Mouse (Mus musculus): Measurements from ENCODE around the gene Skiv2l. TPM values are rescaled to one million over a fixed set of nuclear protein-coding genes. Genes with fewer than 3 reads are reported as not detected.

Gene Skiv2l
- polyA plus RNA-seq, 1 experiment from 2014 or later: 39.5 TPM

DNA sequence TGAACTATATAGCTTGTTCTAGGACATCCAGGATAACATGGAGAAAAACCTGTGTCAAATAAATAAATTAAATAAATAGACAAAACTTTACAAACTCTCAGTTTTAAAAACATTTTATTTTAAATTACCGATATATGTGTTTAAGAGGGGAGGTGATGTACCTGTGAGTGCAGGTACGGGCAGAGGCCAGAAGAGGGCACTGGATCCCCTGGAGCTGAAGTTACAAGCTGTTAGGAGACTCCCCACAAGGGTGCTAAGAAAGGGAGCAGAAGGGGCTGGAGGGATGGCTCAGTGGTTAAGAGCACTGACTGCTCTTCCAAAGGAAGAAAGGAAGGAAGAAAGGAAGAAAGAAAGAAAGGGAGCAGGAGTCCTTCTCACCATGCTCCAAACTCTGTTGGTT lies 41.4 kb upstream of the Skiv2l start:
- Histone ChIP-seq H3K4me2 (no peak overlapping the region), H3K27ac (no peak overlapping the region), H3K36me3 (no peaks in the 10 kb centered on the region), H3K9ac (no peak overlapping the region), H3K4me3 (replicated peaks) (no peak overlapping the region), H3K4me1 (peaks cover 19% of the 10 kb centered on the region), H3K27me3 (replicated peaks) (no peaks in the 10 kb centered on the region), H3K9me3 (no peaks in the 10 kb centered on the region)
- ATAC-seq (ENCODE audit: insufficient read depth, low FRiP score, low read depth): no peak
- 93% methylated on average over 2 of the region's 2 CpGs for WGBS

- H3K4me2 ChIP-seq: no peak overlapping the region
- no peak for ATAC-seq (ENCODE audit: insufficient read depth, low FRiP score, low read depth)
These were observed 40.2 kb upstream of the Skiv2l start for GRCm38 (mm10) chr17:34890074-34890743.

DNA sequence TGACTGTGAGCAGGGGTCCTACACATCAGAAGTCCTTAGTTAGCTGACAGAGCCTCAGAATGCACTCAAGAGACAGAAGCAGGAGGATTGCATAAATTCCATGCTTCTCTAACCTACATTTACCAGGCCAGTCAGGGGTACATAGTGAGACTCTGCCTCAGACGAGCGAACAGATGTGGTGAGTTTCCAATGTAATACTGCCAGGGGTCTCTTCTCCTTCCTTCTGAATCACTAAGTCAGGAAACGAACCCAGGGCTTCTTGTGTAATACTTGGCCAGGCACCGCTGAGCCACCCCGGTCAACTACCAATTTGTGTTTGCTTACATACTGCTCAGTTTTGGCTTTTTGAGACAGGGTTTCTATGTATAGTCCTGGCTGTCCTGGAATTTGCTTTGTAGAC lies 37.9 kb upstream of the Skiv2l start:
- H3K4me3 ChIP-seq (replicated peaks): no peak overlapping the region
- no peaks in the 10 kb centered on the region for H3K36me3 ChIP-seq
- no peaks in the 10 kb centered on the region for H3K4me1 ChIP-seq
- 83% methylated on average over 5 of the region's 5 CpGs for WGBS
- H3K27me3 ChIP-seq (replicated peaks): no peaks in the 10 kb centered on the region
- no peaks in the 10 kb centered on the region for H3K9me3 ChIP-seq
- no peak for ATAC-seq (ENCODE audit: insufficient read depth, low FRiP score, low read depth)
- H3K9ac ChIP-seq: no peak overlapping the region
- H3K27ac ChIP-seq: no peak overlapping the region
- H3K4me2 ChIP-seq: no peak overlapping the region

More at GRCm38 (mm10) chr17:34890074-34890743, 40.2 kb upstream of the Skiv2l start:
- WGBS: 82% methylated on average over 12 of the region's 12 CpGs
- Histone ChIP-seq H3K27me3 (replicated peaks) (no peaks in the 10 kb centered on the region), H3K27ac (no peak overlapping the region), H3K9ac (no peak overlapping the region), H3K9me3 (no peaks in the 10 kb centered on the region), H3K36me3 (no peaks in the 10 kb centered on the region), H3K4me3 (replicated peaks) (no peak overlapping the region), H3K4me1 (peaks cover 8% of the 10 kb centered on the region)

DNA sequence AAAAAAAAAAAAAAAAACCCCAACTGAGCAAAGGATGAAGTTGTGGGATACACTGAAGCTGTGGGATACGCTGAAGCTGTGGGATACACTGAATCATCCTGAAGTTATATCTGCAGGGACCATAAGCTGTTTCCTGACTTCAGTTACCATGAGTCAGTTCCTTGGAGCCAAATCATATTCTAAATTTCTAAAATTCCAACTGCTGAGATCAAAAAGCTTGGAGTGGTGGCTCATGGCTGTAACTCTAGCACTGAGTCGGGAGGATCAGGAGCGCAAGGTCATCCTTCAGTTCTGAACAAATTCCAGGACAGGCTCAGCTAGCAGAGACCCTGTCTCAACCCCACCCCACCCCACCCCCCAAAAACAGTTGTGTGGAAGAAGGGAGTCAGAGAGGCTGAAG lies 35.6 kb upstream of the Skiv2l start:
- Histone ChIP-seq H3K4me1 (0 out of 2 replicates have a peak, but pooled peaks cover 6% of the 10 kb centered on the region), H3K4me2 (no peak overlapping the region), H3K9me3 (no peaks in the 10 kb centered on the region), H3K4me3 (replicated peaks) (no peak overlapping the region), H3K36me3 (no peaks in the 10 kb centered on the region), H3K27ac (no peak overlapping the region), H3K27me3 (replicated peaks) (no peaks in the 10 kb centered on the region), H3K9ac (no peak overlapping the region)
- no peak for ATAC-seq (ENCODE audit: insufficient read depth, low FRiP score, low read depth)
- 62% methylated on average over 3 of the region's 3 CpGs for WGBS

- Histone ChIP-seq H3K9ac (no peak overlapping the region), H3K4me2 (no peak overlapping the region), H3K4me3 (replicated peaks) (no peak overlapping the region), H3K4me1 (0 out of 2 replicates have a peak, but pooled peaks cover 6% of the 10 kb centered on the region), H3K27me3 (replicated peaks) (no peaks in the 10 kb centered on the region), H3K27ac (no peak overlapping the region), H3K36me3 (no peaks in the 10 kb centered on the region), H3K9me3 (no peaks in the 10 kb centered on the region)
- ATAC-seq (ENCODE audit: insufficient read depth, low FRiP score, low read depth): no peak
- WGBS: 83% methylated on average over 6 of the region's 6 CpGs
These were observed 34.7 kb upstream of the Skiv2l start for GRCm38 (mm10) chr17:34884704-34885103.

DNA sequence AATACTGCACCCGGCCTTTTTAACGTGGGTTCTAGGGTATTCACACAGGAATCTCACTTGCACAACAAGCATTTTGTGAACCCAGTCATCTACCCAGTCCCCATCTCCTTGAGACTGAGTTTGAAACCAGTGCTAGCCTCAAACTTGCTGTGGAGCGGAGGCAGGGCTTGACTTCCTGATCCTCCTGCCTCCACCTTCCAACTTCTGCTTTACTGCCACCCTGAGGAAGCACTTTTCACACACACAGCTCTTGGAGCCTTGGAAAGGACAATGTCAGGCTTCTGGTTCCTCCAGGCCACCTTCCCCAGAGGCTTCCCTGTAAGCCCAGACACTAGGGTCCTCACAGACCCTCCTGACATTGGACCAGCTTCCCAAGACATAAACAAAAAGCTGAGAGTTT lies 33.3 kb upstream of the Skiv2l start:
- no peaks in the 10 kb centered on the region for H3K27me3 ChIP-seq (replicated peaks)
- no peak for ATAC-seq (ENCODE audit: insufficient read depth, low FRiP score, low read depth)
- no peaks in the 10 kb centered on the region for H3K9me3 ChIP-seq
- 0 out of 2 replicates have a peak, but pooled peaks cover 6% of the 10 kb centered on the region for H3K4me1 ChIP-seq
- 70% methylated on average over 3 of the region's 3 CpGs for WGBS
- H3K27ac ChIP-seq: no peak overlapping the region
- H3K9ac ChIP-seq: no peak overlapping the region
- H3K4me2 ChIP-seq: no peak overlapping the region
- H3K4me3 ChIP-seq (replicated peaks): no peak overlapping the region
- no peaks in the 10 kb centered on the region for H3K36me3 ChIP-seq

DNA sequence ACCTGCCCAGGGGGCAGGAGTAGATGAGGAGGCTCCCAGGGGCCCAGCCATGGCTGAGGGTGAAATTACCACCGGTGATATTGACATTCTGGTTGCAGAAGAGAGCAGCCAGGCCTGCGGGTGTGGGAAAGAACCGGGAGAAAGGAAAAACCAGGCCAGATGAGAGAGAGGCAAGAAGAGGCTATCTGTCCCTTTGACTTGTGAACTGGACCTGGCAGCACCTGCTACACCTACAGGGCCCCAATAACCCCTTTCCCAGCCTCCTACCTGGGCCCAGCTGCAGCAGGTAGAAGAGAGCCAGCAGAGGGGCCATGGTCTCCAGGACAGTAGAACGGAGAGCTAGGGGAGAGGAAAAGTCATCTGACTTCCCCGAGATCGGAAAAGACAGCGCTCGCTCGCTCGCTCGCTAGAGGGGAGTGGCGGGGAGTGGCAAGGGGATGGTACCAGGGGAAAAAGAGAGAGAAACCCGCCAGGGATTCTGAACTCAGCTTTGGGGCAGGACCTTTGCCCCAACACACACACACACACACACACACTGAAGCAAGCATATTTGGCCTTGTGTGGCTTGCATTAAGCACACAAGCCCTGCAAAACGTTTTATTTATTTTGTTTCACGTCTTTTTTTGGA lies 31.8 kb upstream of the Skiv2l start, which contains the start of gene Gm20547:
Gene Gm20547 (minus strand): TSS at position 360 of the 628 bp plus-strand sequence.
- Histone ChIP-seq H3K9me3 (no peaks in the 10 kb centered on the region), H3K4me1 (0 out of 2 replicates have a peak, but pooled peaks cover 6% of the 10 kb centered on the region), H3K4me2 (peak within 1 kb of the TSS; percentile 33; the same call in 1 of the 2 replicates), H3K27ac (no peak within 1 kb of the TSS), H3K4me3 (replicated peaks) (no peak within 1 kb of the TSS), H3K36me3 (no peaks in the 10 kb centered on the region), H3K9ac (no peak within 1 kb of the TSS; the same call in 1 of the 2 replicates), H3K27me3 (replicated peaks) (no peaks in the 10 kb centered on the region)
- 13% methylated on average over 15 of the region's 15 CpGs for WGBS
- ATAC-seq (ENCODE audit: insufficient read depth, low FRiP score, low read depth): no peak

DNA sequence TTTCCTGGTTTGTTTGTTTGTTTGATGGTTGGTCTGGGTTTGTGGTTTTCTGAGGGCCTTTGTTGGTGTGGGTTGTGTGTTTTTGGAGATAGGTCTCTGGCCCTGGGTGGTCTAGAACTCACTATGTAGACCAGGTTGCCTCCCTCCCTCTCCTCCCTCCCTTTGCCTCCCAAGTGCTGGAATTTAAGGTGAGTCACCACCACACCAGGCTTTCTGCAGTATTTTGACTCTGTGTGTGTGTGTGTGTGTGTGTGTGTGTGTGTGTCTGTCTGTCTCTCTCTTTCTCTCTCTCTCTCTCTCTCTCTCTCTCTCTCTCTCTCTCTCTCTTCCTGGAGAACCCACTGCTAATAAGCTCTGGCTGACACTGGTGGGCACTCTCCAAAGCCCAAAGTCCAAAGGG lies 31.2 kb upstream of the Skiv2l start:
- no peak overlapping the region for H3K9ac ChIP-seq
- ATAC-seq (ENCODE audit: insufficient read depth, low FRiP score, low read depth): no peak

DNA sequence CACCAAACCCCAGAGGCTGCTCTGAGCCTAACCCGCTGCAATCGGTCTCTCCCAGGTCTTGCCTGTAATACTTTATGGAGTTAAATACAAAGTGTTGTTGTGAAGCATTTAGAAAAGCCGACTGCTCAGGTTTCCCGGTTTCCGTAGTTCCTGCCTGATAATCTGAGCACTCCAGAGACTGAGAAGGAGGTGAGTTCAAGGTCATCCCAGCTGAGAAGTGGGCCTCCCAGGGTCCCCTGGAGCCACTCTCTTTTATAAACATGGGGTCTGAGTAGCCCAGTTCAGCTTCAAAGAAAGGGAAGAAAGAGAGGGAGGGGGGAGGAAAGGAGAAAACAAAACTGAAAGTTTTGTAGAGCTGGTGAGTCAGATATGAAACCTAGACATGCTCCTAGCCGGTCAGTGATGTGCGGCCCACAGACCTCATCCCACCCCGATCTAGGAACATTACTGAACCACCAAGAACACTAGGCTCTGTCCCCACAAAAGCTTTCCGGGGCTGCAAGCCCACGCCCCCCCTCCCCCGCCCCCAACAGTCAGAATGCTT lies 29.4 kb upstream of the Skiv2l start, which contains the start of gene Zbtb12:
Gene Zbtb12 (plus strand): TSS at position 148 of the 544 bp plus-strand sequence.
- ATAC-seq (ENCODE audit: insufficient read depth, low FRiP score, low read depth): no peak
- Histone ChIP-seq H3K4me1 (0 out of 2 replicates have a peak, but pooled peaks cover 6% of the 10 kb centered on the region), H3K9me3 (no peaks in the 10 kb centered on the region), H3K27ac (no peak within 1 kb of the TSS), H3K36me3 (no peaks in the 10 kb centered on the region), H3K4me2 (no peak within 1 kb of the TSS), H3K27me3 (replicated peaks) (no peaks in the 10 kb centered on the region), H3K9ac (no peak within 1 kb of the TSS), H3K4me3 (replicated peaks) (no peak within 1 kb of the TSS)
- 56% methylated on average over 11 of the region's 11 CpGs for WGBS

More for the DNA sequence above, 31.2 kb upstream of the Skiv2l start:
- Histone ChIP-seq H3K4me2 (no peak overlapping the region), H3K36me3 (no peaks in the 10 kb centered on the region), H3K4me3 (replicated peaks) (no peak overlapping the region), H3K9me3 (no peaks in the 10 kb centered on the region), H3K27ac (no peak overlapping the region), H3K4me1 (0 out of 2 replicates have a peak, but pooled peaks cover 6% of the 10 kb centered on the region), H3K27me3 (replicated peaks) (no peaks in the 10 kb centered on the region)

GRCm38 (mm10) chr17:34874321-34874720 lies 24.3 kb upstream of the Skiv2l start:
- Histone ChIP-seq H3K4me2 (no peak overlapping the region), H3K27me3 (replicated peaks) (no peaks in the 10 kb centered on the region), H3K27ac (no peak overlapping the region), H3K4me1 (no peaks in the 10 kb centered on the region), H3K9me3 (no peaks in the 10 kb centered on the region), H3K4me3 (replicated peaks) (no peak overlapping the region), H3K9ac (no peak overlapping the region), H3K36me3 (no peaks in the 10 kb centered on the region)
- WGBS: 85% methylated on average over 6 of the region's 6 CpGs
- no peak for ATAC-seq (ENCODE audit: insufficient read depth, low FRiP score, low read depth)

GRCm38 (mm10) chr17:34865981-34866380 lies 16.0 kb upstream of the Skiv2l start:
- Histone ChIP-seq H3K4me1 (no peaks in the 10 kb centered on the region), H3K36me3 (no peaks in the 10 kb centered on the region), H3K4me2 (no peak overlapping the region), H3K27me3 (replicated peaks) (no peaks in the 10 kb centered on the region), H3K27ac (no peak overlapping the region), H3K4me3 (replicated peaks) (no peak overlapping the region), H3K9me3 (no peaks in the 10 kb centered on the region), H3K9ac (no peak overlapping the region)
- 54% methylated on average over 7 of the region's 7 CpGs for WGBS
- ATAC-seq (ENCODE audit: insufficient read depth, low FRiP score, low read depth): no peak

- no peak within 1 kb of the TSS for H3K27ac ChIP-seq
- no peaks in the 10 kb centered on the region for H3K4me1 ChIP-seq
- ATAC-seq (ENCODE audit: insufficient read depth, low FRiP score, low read depth): peak; percentile 50
- 40% methylated on average over 8 of the region's 8 CpGs for WGBS
- H3K9ac ChIP-seq: no peak within 1 kb of the TSS
- no peaks in the 10 kb centered on the region; the same call in 1 of the 2 replicates for H3K36me3 ChIP-seq
- H3K4me3 ChIP-seq (replicated peaks): no peak within 1 kb of the TSS
- H3K27me3 ChIP-seq (replicated peaks): no peaks in the 10 kb centered on the region
- H3K9me3 ChIP-seq: no peaks in the 10 kb centered on the region
- H3K4me2 ChIP-seq: no peak within 1 kb of the TSS
These were observed 12.5 kb upstream of the Skiv2l start, which contains the start of gene Cfb for GRCm38 (mm10) chr17:34862416-34863081. TSS of gene Cfb (minus strand) at chr17:34862518.

Data from stomach, embryonic 15.5 days (tissue).